ENCODE assay signal across 20 mouse cellular contexts in genomic region chr1:139301830-139302229, GRCm38 (mm10).
"Had no signal": no experiment of that assay in that cellular context is flagged by ENCODE, and none has a peak within 500 bp of the region (broad histone marks: within the 10 kb centered on the region; RNA-seq: fewer than 3 reads in every experiment).

No protein-coding gene starts in this region.

- H3K4me1 ChIP-seq: limb, embryonic 12.5 days; limb, embryonic 15.5 days; neural tube, embryonic 12.5 days; neural tube, embryonic 15.5 days had no signal

- ATAC-seq: liver, postnatal 0 days; lung, postnatal 0 days had no signal

- H3K27me3 ChIP-seq: limb, embryonic 12.5 days; limb, embryonic 15.5 days; neural tube, embryonic 12.5 days; neural tube, embryonic 15.5 days had no signal

- H3K4me3 ChIP-seq: limb, embryonic 12.5 days; limb, embryonic 15.5 days; neural tube, embryonic 12.5 days; neural tube, embryonic 15.5 days had no signal

- H3K9me3 ChIP-seq: limb, embryonic 12.5 days; limb, embryonic 15.5 days; neural tube, embryonic 12.5 days; neural tube, embryonic 15.5 days had no signal

- H3K27ac ChIP-seq: limb, embryonic 12.5 days; limb, embryonic 15.5 days; liver, embryonic 14.5 days; macrophage; neural tube, embryonic 12.5 days; neural tube, embryonic 15.5 days had no signal

- H3K9ac ChIP-seq: limb, embryonic 12.5 days; limb, embryonic 15.5 days; liver, embryonic 14.5 days; liver, postnatal 0 days; lung, embryonic 14.5 days; neural tube, embryonic 12.5 days; neural tube, embryonic 15.5 days had no signal

- H3K36me3 ChIP-seq: limb, embryonic 12.5 days; limb, embryonic 15.5 days; neural tube, embryonic 12.5 days; neural tube, embryonic 15.5 days had no signal

- H3K4me2 ChIP-seq: limb, embryonic 12.5 days; limb, embryonic 15.5 days; liver, embryonic 11.5 days; lung, embryonic 14.5 days; neural tube, embryonic 12.5 days; neural tube, embryonic 15.5 days had no signal

- DNase-seq: kidney, adult 18-20 months; kidney, adult 9 months; kidney, postnatal 14 days; kidney, postnatal 4 days; left cerebral cortex, postnatal 4 days; liver, postnatal 0 days; lung, embryonic 14.5 days; right cerebral cortex, adult 18-20 months; right cerebral cortex, postnatal 14 days; right cerebral cortex, postnatal 4 days; thymus, adult 18-20 months; thymus, postnatal 36 days had no signal
